Mouse (Mus musculus) kidney, embryonic 16.5 days (tissue): ENCODE measurements around the gene Cyp4a12a. TPM values are rescaled to one million over a fixed set of nuclear protein-coding genes. Genes with fewer than 3 reads are reported as not detected.

Experiments used
- polyA plus RNA-seq: library from polyadenylated mRNA; unstranded; fragments of >200 nt; fragmentation: Nextera tagmentation; extraction: Ambion mirVana; gene quantifications from 2 replicates; pipeline ENCODE4 v1.2.1, GENCODE M21; 2015

Gene Cyp4a12a
- polyA plus RNA-seq, 1 experiment from 2014 or later = 0.29 TPM

Other genes starting within 250 kb of the Cyp4a12a start
- 1.2 and 1.3 TPM in 2 replicates for gene Tal1, start 242.6 kb upstream of the Cyp4a12a start, polyA plus RNA-seq
- 292 and 326 TPM in 2 replicates for gene Pdzk1ip1, start 210.3 kb upstream of the Cyp4a12a start, polyA plus RNA-seq
- gene Cyp4x1, start 164.8 kb upstream of the Cyp4a12a start, polyA plus RNA-seq = 0.41 and 1.0 TPM in 2 replicates
- not detected in 2 replicates for gene Cyp4a29, start 57.0 kb upstream of the Cyp4a12a start, polyA plus RNA-seq
- gene Cyp4a12b, start 112.6 kb downstream of the Cyp4a12a start, polyA plus RNA-seq = 1.1 and 1.2 TPM in 2 replicates
- 1.00 and 1.0 TPM in 2 replicates for gene Cyp4a30b, start 153.6 kb downstream of the Cyp4a12a start, polyA plus RNA-seq
- gene Cyp4a14, start 197.1 kb downstream of the Cyp4a12a start, polyA plus RNA-seq = 0.40 and 0.47 TPM in 2 replicates
- 3.0 and 3.1 TPM in 2 replicates for gene Cyp4a10, start 219.2 kb downstream of the Cyp4a12a start, polyA plus RNA-seq